15 mouse cellular contexts compared by ENCODE assay signal in the genomic region with DNA sequence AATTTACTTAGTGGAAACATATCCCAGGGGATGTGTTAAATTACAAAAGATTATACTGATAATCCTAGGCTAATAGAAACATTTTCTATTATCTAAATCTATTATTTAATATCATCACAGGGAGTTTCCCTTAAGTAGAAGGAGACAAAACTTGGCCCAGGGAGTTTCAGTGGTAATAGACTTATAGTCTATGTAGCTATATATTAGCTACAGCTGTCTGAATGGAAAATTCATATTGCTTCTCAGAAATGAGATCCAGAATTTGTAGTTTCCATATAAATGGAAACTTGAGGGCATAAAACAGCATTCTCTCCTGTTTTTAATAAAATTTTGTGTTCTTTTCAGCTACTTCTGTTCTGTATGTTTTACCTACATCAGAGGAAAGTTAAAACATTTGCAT.
"Had no signal": no experiment of that assay in that cellular context is flagged by ENCODE, and none has a peak within 500 bp of the region (broad histone marks: within the 10 kb centered on the region; RNA-seq: fewer than 3 reads in every experiment).

No protein-coding gene starts in this region.

- H3K27me3 ChIP-seq: neural tube, embryonic 15.5 days; stomach, embryonic 15.5 days had no signal

- H3K9ac ChIP-seq: neural tube, embryonic 15.5 days; stomach, embryonic 15.5 days had no signal

- DNase-seq: retina, postnatal 1 day; right cerebral cortex, adult 18-20 months; right cerebral cortex, postnatal 14 days; right cerebral cortex, postnatal 25 days; right cerebral cortex, postnatal 4 days; spleen, adult 18-20 months; thymus, adult 18-20 months; thymus, adult 2 months; thymus, postnatal 14 days; thymus, postnatal 25 days; thymus, postnatal 36 days; thymus, postnatal 4 days had no signal

- H3K4me3 ChIP-seq: neural tube, embryonic 15.5 days; stomach, embryonic 15.5 days had no signal

- H3K4me2 ChIP-seq: neural tube, embryonic 15.5 days; stomach, embryonic 15.5 days had no signal

- H3K36me3 ChIP-seq: neural tube, embryonic 15.5 days; stomach, embryonic 15.5 days had no signal

- H3K27ac ChIP-seq: neural tube, embryonic 15.5 days; stomach, embryonic 15.5 days; stomach, postnatal 0 days had no signal

- H3K9me3 ChIP-seq: neural tube, embryonic 15.5 days; stomach, embryonic 15.5 days had no signal

- H3K4me1 ChIP-seq: neural tube, embryonic 15.5 days; stomach, embryonic 15.5 days had no signal
